Mouse (Mus musculus) frontal cortex, postnatal 10 days (tissue): ENCODE data around the gene B230217C12Rik.

ENCODE experiments used
- DNase-seq, 2 experiments: peaks; one replicate each; pipeline ENCODE4 v3.0.0; 2022; ENCODE audit warnings: low spot score in 2 of 2, mixed read lengths in 1 of 2

The B230217C12Rik gene

GRCm38 (mm10) chr11:97808621-97809234 is 31.9 kb upstream of the B230217C12Rik start:
- no peak for DNase-seq

- no peak for DNase-seq
Observed at GRCm38 (mm10) chr11:97809235-97810121, 31.1 kb upstream of the B230217C12Rik start.

DNA sequence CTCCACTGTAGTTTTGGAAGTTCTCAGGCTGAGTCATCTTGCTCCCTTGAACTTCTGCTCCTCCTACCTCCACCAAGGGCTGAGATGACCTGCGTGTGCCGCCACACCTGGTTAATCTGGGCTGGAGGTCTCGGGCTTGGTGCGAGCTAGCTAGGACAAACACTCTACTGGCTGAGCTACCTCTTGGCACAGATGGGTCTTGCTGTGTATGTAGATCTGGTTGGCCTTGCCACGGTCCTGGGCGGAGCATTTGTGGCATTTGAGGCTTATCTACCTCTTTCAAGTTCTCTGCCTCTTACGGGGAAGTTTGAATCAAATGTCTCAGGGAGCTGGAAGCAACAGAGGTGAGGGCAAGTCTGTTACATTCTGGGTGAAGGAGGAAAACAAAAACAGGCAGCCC is 30.2 kb upstream of the B230217C12Rik start:
- DNase-seq, result no peak

DNA sequence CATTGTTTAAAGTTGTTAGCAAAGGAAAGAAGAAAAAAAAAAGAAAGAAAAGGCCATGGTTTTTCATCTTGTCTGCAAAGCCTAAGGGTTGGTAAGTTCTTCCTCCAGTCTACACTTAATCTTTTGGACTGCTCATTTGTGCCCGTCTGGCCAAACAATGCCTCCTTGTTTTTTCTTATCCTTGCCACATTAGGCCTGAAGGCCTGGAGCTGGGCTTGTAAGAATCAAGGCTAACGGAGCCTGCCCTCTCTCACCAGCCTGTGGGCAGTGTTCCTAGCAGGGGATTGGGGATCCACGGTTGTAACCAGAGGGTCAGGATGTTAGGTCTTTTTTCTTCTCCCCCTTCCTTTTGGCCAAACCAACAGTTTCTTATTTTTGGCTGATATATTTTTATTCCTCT is 29.6 kb upstream of the B230217C12Rik start:
- DNase-seq, result no peak

- no peak for DNase-seq
Observed at GRCm38 (mm10) chr11:97811569-97812362, 28.8 kb upstream of the B230217C12Rik start.

GRCm38 (mm10) chr11:97812491-97812921 is 28.1 kb upstream of the B230217C12Rik start:
- peak in 1 of 2 experiments; percentile 54 for DNase-seq

DNA sequence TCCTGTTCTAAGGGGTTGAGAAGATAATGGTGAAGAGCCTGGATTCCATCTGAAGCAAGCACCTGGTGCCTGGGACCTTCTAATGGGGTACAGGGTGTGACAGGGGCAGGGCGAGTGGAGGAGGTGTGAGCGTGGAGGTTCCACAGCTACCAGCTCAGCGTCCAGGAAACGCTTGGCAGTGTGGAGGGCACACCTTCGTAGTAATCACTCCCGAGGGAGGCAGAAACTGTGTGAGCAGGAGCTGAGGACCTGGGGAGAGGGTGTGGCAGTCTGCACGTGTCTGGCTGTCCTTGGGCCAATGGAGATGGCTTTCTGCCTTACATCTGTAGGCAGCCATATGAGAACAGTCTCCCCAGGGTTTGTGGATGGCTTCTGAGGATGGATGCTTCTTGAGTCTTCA is 27.5 kb upstream of the B230217C12Rik start:
- no peak for DNase-seq

GRCm38 (mm10) chr11:97813746-97814515 is 26.6 kb upstream of the B230217C12Rik start:
- no peak for DNase-seq

DNA sequence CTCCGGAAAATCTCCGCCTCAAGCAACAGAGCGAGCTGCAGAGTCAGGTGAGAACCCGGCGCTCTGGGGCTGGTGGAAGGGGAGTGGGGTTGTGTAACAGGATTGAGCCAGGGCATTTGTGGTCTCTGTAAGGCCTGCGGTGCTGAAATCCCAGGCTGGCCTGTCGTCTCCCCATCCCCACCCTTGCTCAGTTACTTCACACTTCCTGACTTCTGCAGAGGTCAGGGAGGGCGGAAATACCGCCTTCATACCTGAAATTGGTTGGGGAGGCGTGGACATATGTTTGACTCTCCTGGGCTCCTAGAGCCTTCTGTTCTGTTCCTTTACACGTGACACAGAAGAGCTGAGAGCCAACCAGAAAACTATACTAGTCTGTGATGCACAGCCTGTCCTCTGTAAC is 24.8 kb upstream of the B230217C12Rik start:
- no peak for DNase-seq

- DNase-seq, result no peak
Observed at GRCm38 (mm10) chr11:97816176-97816575, 24.4 kb upstream of the B230217C12Rik start.

DNA sequence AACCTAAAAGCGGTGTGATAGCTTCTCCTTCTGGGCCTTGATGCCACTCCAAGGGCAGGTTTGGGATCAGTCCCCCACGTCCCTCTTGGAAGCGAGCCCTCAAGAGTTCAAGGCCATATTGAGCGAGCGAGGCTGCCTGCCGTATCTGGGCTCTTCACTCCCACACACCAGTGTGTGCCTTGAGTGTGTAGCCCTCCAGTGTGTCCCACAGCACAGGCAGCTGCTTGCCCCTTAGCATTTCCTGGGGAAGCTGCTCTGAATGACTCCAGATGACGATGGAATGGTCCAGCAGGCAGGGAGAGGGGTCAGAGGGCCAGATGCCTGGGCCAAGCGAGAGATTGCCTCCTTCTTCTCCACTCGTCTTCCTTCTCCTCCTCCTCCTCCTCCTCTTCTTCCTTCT is 23.7 kb upstream of the B230217C12Rik start:
- no peak for DNase-seq

GRCm38 (mm10) chr11:97817379-97817778 is 23.2 kb upstream of the B230217C12Rik start:
- no peak for DNase-seq

GRCm38 (mm10) chr11:97818003-97818402 is 22.6 kb upstream of the B230217C12Rik start:
- no peak for DNase-seq

GRCm38 (mm10) chr11:97818571-97818970 is 22.0 kb upstream of the B230217C12Rik start:
- DNase-seq, result peak in 1 of 2 experiments; percentile 49

DNA sequence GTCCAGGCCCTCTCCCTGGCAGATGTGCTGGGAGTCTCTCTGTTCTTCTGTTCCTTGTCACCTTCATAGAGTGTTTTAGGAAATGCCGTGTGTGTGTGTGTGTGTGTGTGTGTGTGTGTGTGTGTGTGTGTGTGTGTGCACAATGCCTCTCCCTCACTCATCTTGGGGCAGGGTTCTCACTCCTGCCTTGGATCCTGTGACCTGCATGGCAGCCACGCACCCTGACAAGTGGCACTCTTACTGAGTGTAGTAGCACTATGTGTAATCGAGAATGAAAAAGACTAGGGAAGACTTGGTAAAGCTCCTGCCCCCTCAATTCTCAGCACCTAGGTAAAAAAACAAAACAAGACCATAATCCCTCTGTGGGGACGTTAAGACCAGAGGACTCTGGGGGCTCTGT is 21.5 kb upstream of the B230217C12Rik start:
- no peak for DNase-seq

- no peak for DNase-seq
Observed at GRCm38 (mm10) chr11:97819923-97820322, 20.7 kb upstream of the B230217C12Rik start.

DNA sequence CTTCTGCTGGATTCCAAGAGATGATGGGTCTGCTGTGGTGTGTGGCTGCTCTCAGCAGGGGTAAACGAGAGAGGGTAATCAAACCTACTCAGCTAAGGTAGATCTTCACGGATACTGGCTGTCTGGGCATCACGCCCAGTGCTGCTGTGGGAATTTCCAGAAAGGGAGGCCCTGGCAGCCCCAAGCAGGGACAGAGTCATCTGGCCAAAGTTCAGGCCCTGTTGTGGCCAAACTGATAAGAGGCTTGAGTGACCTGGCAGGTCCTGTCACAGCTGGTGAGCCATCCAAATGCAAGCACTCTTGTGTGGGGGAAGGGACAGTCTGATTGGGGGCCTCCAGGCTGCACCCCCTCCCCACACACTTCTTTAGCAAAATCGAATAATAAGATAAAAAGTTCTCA is 19.7 kb upstream of the B230217C12Rik start:
- no peak for DNase-seq

DNA sequence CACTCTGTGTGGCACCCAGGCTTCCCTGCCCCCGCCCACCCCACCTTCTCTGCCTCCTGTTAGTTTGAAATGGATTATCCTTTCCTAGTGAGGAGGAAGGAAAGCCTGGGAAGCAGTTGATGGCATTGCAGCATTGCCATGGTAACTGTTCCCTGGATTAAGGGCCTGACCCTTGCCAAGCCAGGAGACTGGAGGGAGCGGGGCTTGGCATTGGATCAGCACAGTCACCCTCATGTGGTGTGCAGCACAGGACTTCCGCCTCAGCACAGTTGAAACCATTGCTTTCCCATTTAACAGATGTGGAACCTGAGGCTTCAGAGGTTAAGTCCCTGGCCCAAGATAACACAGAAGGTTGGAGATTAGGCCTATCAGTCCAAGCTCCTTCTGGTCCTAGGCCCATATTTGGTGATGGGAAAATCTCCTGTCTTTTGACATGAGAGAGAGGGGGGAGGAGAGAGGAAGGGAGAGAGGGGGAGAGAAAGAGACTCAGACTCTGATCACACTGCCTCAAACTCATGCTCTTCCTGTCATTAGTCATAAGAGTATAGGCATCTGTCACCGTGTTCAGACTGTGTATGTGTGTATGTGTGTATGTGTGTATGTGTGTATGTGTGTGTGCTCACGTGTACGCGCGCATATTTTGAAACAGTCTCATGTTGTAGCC is 19.0 kb upstream of the B230217C12Rik start:
- no peak for DNase-seq

DNA sequence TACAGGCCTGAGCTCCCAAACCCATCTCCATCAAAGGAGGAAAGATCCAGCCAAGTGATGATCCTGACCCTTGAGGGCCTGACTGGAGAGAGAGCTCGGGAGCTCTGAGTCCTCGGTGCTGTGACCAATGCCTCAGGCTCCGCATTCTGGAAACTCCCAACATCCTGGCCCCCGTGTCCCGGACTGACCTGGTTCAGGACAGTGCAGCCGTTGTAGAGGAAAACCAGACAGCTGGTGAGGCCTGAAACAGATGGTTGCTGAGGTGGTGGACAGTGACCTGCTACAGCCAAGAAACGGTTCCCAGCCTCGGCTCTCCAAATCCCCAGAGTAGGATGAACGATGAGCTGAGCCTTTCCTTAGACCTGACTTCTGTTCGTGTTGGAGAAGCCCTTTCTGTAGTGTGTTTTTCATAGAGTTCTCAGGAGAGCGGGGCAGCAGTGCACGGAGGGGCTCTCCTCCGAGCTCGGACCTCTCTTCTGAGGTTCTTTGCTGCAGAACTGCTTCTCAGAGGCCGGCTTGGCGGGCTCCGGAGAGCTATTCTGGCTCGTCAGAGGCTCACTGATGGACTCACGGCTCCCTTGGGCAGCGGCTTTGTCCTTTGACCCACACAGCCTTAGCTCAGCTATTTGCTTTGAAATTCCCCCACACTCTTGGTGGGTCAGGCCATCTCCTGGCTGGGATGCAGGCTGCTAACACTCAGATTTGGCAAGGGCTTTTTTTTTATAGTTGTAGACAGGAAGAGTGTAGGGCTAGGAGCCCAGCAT is 17.6 kb upstream of the B230217C12Rik start:
- no peak for DNase-seq

DNA sequence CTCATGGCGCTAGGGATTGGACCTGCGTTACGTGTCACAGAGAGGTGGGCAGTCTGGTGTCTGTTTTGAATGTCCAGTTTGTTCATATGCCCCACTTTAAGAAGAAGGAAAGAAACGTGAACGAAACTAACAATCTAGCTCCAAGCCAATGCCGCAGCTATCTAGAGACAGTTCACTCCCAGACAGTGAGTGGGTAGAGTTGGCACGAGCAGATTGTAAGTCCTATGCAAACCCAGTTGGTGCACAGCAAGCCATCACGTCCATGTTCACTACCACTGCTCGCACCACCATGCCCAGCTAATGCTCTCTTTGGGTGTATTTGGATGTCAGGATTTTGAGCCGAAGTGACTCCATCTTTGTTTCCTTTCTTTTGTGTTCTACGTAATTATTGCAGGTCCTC is 16.4 kb upstream of the B230217C12Rik start:
- no peak for DNase-seq
